Mouse (Mus musculus) liver, embryonic 14.5 days (tissue): ENCODE measurements around the gene Lhx2. TPM values are rescaled to one million over a fixed set of nuclear protein-coding genes. Genes with fewer than 3 reads are reported as not detected.

Experiments
- ATAC-seq: fragments of 200-750 bp; cut with Nextera tagmentation; 2 replicates; pipeline ENCODE4 v1.8.0; 2017; ENCODE audit warnings: moderate number of reproducible peaks, mild to moderate bottlenecking, moderate library complexity; ENCODE audit not compliant: insufficient read depth
- DNase-seq, 3 experiments: peaks; one replicate each; pipeline ENCODE4 v3.0.0-alpha.2; 2012 to 2013; ENCODE audit warnings: low read depth in 3 of 3, low spot score in 3 of 3
- H3K27ac ChIP-seq: fragments of 300-500 bp; sonication (generic); 2 replicates; pipeline ENCODE4 v1.5.1; 2014; ENCODE audit warnings: moderate library complexity, mild to moderate bottlenecking, control low read depth, inconsistent platforms
- H3K27me3 ChIP-seq: fragments of 300-500 bp; sonication (generic); 2 replicates; pipeline ENCODE4 v1.6.1; 2014; ENCODE audit warnings: mild to moderate bottlenecking, low read length, moderate library complexity; ENCODE audit not compliant: control insufficient read depth, insufficient read depth
- H3K36me3 ChIP-seq: fragments of 300-500 bp; sonication (generic); replicated peaks from 2 replicates; pipeline ENCODE4 v1.6.1; 2014; ENCODE audit warnings: low read depth; ENCODE audit not compliant: control insufficient read depth, insufficient read depth
- H3K4me1 ChIP-seq, 2 experiments: fragments of 200-500 bp in 1 of 2; fragments of 300-500 bp in 1 of 2; sonication (generic) in 1 of 2; replicated peaks; 2 replicates each; pipeline ENCODE4 v1.6.1; 2012 to 2014; ENCODE audit warnings: antibody characterized with exemption in 1 of 2, inconsistent platforms in 1 of 2, low read length in 1 of 2; ENCODE audit not compliant: control insufficient read depth in 2 of 2, insufficient read depth in 2 of 2
- H3K4me2 ChIP-seq: fragments of 300-500 bp; sonication (generic); 2 replicates; pipeline ENCODE4 v1.6.1; 2014; ENCODE audit warnings: low read depth, mild to moderate bottlenecking, control low read depth, moderate library complexity
- H3K4me3 ChIP-seq, 2 experiments: fragments of 200-500 bp in 1 of 2; fragments of 300-500 bp in 1 of 2; sonication (generic) in 1 of 2; 2 replicates each; pipeline ENCODE4 v1.5.1; 2012 to 2014; ENCODE audit warnings: low read depth in 2 of 2, low read length in 2 of 2, mild to moderate bottlenecking in 2 of 2, control low read depth in 1 of 2, inconsistent platforms in 1 of 2, moderate library complexity in 1 of 2; ENCODE audit not compliant: insufficient read depth in 1 of 2
- H3K9ac ChIP-seq: fragments of 300-500 bp; sonication (generic); replicated peaks from 2 replicates; pipeline ENCODE4 v1.6.1; 2014; ENCODE audit warnings: mild to moderate bottlenecking, control low read depth, moderate library complexity
- H3K9me3 ChIP-seq: fragments of 300-500 bp; sonication (generic); 2 replicates; pipeline ENCODE4 v1.6.1; 2016; ENCODE audit warnings: low read length, mixed read lengths; ENCODE audit not compliant: control insufficient read depth
- CTCF ChIP-seq: IDR thresholded peaks from 2 replicates; pipeline ENCODE4 v1.5.1; 2016; ENCODE audit warnings: antibody characterized with exemption, low read depth, control low read depth
- EP300 ChIP-seq: IDR thresholded peaks from 2 replicates; pipeline ENCODE4 v1.6.1; 2016; ENCODE audit warnings: antibody characterized with exemption, low read depth
- WGBS: fragments of 180-500 bp; shearing (Covaris S2); extraction: QIAGEN DNeasy Blood & Tissue Kit; methylation state at CpG from one replicate; pipeline ENCODE4 v1.1.7; 2014; ENCODE audit not compliant: insufficient replicate concordance; 5-methylcytosine and 5-hydroxymethylcytosine counted together
- polyA plus RNA-seq, 2 experiments: library from polyadenylated mRNA; depleted of rRNA in 1 of 2; stranded (reverse) in 1 of 2; unstranded in 1 of 2; fragments of >200 nt; fragmentation: Nextera tagmentation in 1 of 2; extraction: Ambion mirVana in 1 of 2; gene quantifications; 2 replicates each; pipeline versions ENCODE4 v1.2.1 to v1.2.3; 2012 to 2014

Lhx2 gene
- 3.0 and 3.8 TPM in 2 replicates for polyA plus RNA-seq (2012; rRNA removed)
- polyA plus RNA-seq (2014; fragmentation: Nextera tagmentation; extraction: Ambion mirVana) = 1.4 and 2.5 TPM in 2 replicates

DNA sequence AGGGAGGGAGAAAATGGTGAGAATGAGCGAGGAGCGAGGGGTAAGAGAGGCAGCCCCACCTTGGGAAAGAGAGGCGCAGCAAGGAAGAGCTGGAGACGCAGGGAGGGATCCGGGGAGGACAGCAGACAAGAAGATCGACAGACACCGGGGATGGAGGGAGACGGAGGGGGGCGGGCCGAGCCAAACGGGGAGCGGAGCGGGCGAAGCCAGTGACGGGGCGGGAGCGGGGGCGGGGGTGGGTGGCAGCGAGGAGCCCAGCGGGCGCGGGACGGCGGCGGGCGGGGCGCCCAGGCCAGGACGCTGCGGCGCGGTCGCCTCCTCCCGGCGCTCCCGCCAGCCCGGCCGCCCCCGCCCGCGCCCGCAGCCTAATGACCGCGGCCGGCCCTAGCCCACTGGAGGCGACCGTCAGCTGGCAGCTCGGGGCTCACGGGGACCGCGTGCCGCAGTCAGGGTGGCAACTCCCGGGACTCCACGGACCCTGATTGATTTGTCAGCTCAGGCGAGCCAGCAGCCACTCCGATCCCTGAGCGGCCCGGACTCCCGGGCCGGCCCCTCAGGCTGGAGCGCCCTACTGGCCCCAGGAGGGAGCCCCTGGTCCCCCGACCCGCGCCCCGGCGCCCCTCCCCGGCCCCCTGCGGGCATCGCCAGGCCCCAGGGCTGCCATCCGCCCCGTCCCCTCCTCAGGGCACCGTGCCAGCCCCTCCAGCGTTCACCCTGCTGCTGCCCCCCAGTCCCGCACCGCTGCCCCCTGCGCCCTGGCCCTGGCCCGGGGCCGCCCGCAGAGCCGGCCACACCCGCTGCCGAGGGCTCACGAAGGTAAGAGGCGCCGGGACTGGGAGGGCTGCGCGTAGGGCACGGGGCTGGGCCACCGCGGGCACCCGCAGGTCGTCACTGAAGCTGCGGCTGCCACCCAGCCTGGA lies at the start of gene Lhx2:
Lhx2 (plus strand) TSS at position 292 of the 920 bp plus-strand sequence.
- H3K9ac ChIP-seq = no peak within 1 kb of the TSS
- WGBS = under 1% methylated on average over 70 of the region's 92 CpGs
- TF ChIP-seq CTCF (no peak), EP300 (no peak)
- H3K36me3 ChIP-seq = no peaks in the 10 kb centered on the region
- H3K27me3 ChIP-seq = peaks cover 92% of the 10 kb centered on the region
- no peak for DNase-seq
- ATAC-seq = no peak
- H3K4me3 ChIP-seq = peak within 1 kb of the TSS in 1 of 2 experiments; percentile 39; a peak in 2 of 4 replicates
- no peak within 1 kb of the TSS for H3K27ac ChIP-seq
- H3K9me3 ChIP-seq = no peaks in the 10 kb centered on the region
- no peaks in the 10 kb centered on the region for H3K4me1 ChIP-seq
- peak within 1 kb of the TSS; percentile 45 for H3K4me2 ChIP-seq

DNA sequence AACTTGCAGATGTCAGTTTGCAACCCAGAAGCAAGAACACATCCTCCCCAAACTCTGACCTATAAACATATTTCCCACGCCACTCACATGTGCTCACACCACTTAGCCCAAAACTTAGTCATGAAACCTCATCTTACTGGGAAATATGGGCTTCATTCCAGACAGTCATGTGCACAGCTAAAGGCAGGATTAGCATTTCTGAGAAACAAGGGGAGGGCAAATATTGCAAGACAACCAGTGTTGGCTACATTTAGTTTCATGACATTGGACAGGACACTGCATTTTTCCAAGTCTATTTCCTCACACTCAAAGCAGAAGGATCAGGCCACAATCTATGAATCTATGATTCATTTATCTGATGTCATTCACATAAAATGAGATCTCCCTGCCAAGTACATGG lies 47.6 kb upstream of the Lhx2 start:
- H3K4me1 ChIP-seq = peaks cover 0 to 9% of the 10 kb centered on the region in 2 experiments; a peak in 3 of 4 replicates
- H3K36me3 ChIP-seq = no peaks in the 10 kb centered on the region
- H3K9me3 ChIP-seq = no peaks in the 10 kb centered on the region
- H3K9ac ChIP-seq = no peak overlapping the region
- TF ChIP-seq EP300 (no peak), CTCF (no peak)
- H3K27me3 ChIP-seq = no peaks in the 10 kb centered on the region; the same call in 1 of the 2 replicates
- DNase-seq (no peak), ATAC-seq (no peak)
- H3K27ac ChIP-seq = no peak overlapping the region
- no peak overlapping the region for H3K4me3 ChIP-seq
- WGBS = 36% methylated on average over 1 of the region's 1 CpGs
- no peak overlapping the region for H3K4me2 ChIP-seq

DNA sequence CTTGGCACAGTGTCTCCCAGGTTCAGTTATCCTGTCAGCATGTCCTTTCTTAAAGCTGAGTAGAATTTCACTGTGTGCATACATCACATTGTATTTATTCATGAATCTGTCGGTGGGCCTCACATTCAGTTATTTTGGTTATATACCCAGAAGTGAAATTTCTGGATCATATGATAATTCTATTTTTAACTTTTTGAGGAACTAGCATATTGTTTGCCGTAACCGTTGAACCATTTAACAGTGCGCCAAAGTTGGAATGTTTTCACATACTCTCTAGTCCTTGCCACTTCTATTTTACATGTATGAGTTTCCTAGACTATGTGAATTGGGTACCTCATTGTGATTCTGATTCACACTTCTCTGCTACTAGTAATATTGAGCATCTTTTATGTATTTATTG lies 43.1 kb upstream of the Lhx2 start:
- Histone ChIP-seq H3K9ac (no peak overlapping the region), H3K4me3 (no peak overlapping the region), H3K27ac (no peak overlapping the region), H3K27me3 (no peaks in the 10 kb centered on the region; the same call in none of the 2 replicates), H3K4me1 (no peaks in the 10 kb centered on the region; a peak in 1 of 4 replicates), H3K9me3 (no peaks in the 10 kb centered on the region), H3K36me3 (no peaks in the 10 kb centered on the region), H3K4me2 (no peak overlapping the region)
- TF ChIP-seq EP300 = no peak
- TF ChIP-seq CTCF = no peak
- no peak for DNase-seq
- ATAC-seq = no peak
- WGBS = 59% methylated on average over 4 of the region's 4 CpGs

DNA sequence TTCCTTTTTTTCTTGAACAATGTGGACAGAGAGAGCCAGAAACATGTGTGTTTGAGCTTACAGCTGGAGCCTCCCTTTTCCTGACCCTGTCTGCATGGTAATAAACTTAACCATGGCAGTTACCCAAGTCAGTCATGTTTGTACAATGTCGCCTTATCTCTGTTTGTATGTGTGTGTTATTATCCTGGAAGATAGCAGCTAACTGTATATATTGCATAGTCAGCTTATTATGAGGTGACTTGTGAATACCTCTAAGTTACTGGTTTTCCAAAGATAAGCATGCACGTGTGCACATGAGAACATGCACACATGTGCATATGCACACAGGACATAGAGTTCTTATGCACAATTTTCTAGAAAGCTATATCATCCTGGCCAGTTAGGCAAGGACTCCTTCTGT lies 38.1 kb upstream of the Lhx2 start:
- H3K27ac ChIP-seq = no peak overlapping the region
- peak; percentile 56 for TF ChIP-seq EP300
- TF ChIP-seq CTCF = no peak
- 24% methylated on average over 2 of the region's 2 CpGs for WGBS
- peak; percentile 33; the same call in 1 of the 2 replicates for ATAC-seq
- no peaks in the 10 kb centered on the region; the same call in none of the 2 replicates for H3K27me3 ChIP-seq
- no peaks in the 10 kb centered on the region; a peak in 1 of 4 replicates for H3K4me1 ChIP-seq
- no peak overlapping the region for H3K4me3 ChIP-seq
- H3K9me3 ChIP-seq = no peaks in the 10 kb centered on the region
- DNase-seq = no peak
- no peaks in the 10 kb centered on the region for H3K36me3 ChIP-seq
- H3K9ac ChIP-seq = no peak overlapping the region
- no peak overlapping the region for H3K4me2 ChIP-seq

DNA sequence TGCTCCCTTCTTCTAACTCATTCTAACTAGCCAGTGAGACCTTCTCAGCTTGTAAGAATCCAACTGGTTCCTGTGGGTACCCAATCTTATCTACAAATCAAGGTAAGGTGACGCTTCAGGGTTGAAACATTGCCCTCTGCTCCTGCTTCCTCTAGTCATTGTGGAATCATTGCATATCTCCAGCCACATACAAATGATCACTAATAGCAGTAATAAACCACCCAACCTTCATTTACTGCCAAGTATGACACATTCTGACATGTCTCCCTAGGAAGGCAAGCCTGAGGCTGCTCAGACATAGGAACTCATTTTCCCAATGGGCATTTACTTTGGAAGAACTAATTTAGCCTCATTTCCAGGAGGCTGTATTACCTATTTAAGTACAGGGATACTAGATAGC lies 33.9 kb upstream of the Lhx2 start:
- 24% methylated on average over 1 of the region's 1 CpGs for WGBS
- H3K36me3 ChIP-seq = no peaks in the 10 kb centered on the region
- no peak for TF ChIP-seq EP300
- TF ChIP-seq CTCF = no peak
- no peak overlapping the region for H3K4me3 ChIP-seq
- H3K27ac ChIP-seq = no peak overlapping the region
- ATAC-seq = no peak
- no peak for DNase-seq
- H3K4me1 ChIP-seq = no peaks in the 10 kb centered on the region; a peak in 1 of 4 replicates
- H3K9me3 ChIP-seq = no peaks in the 10 kb centered on the region
- H3K4me2 ChIP-seq = no peak overlapping the region
- no peaks in the 10 kb centered on the region; the same call in 1 of the 2 replicates for H3K27me3 ChIP-seq
- no peak overlapping the region for H3K9ac ChIP-seq
